Mouse (Mus musculus) intestine, postnatal 0 days (tissue): Measurements from ENCODE around the gene Catspere2. TPM values are rescaled to one million over a fixed set of nuclear protein-coding genes. Genes with fewer than 3 reads are reported as not detected.
A peak's percentile ranks its signal among the peaks of the same experiment; 100 is the strongest.
"Not testable (repeated sequence)": the region's sequence is repeated elsewhere in the genome, so short reads cannot be mapped to it uniquely, and the experiment has no call there.

Experiments
- ATAC-seq: fragments of 200-750 bp; cut with Nextera tagmentation; 2 replicates; pipeline ENCODE4 v1.8.0; 2017; ENCODE audit warnings: mild to moderate bottlenecking, moderate TSS enrichment, moderate library complexity
- H3K27ac ChIP-seq: fragments of 300-500 bp; sonication (generic); 2 replicates; pipeline ENCODE4 v1.5.1; 2014; ENCODE audit warnings: mild to moderate bottlenecking, low read depth, low read length, moderate library complexity
- H3K27me3 ChIP-seq: fragments of 300-500 bp; sonication (generic); replicated peaks from 2 replicates; pipeline ENCODE4 v1.6.1; 2014; ENCODE audit warnings: low read length, mixed read lengths; ENCODE audit not compliant: control insufficient read depth, insufficient read depth
- H3K36me3 ChIP-seq: fragments of 300-500 bp; sonication (generic); 2 replicates; pipeline ENCODE4 v1.6.1; 2014; ENCODE audit warnings: mild to moderate bottlenecking, moderate library complexity; ENCODE audit not compliant: control insufficient read depth, insufficient read depth
- H3K4me1 ChIP-seq: fragments of 300-500 bp; sonication (generic); replicated peaks from 2 replicates; pipeline ENCODE4 v1.6.1; 2014; ENCODE audit warnings: antibody characterized with exemption, low read length, mixed read lengths; ENCODE audit not compliant: control insufficient read depth, insufficient read depth
- H3K4me2 ChIP-seq: fragments of 300-500 bp; sonication (generic); replicated peaks from 2 replicates; pipeline ENCODE4 v1.6.1; 2014; ENCODE audit warnings: low read depth, mild to moderate bottlenecking, moderate library complexity
- H3K4me3 ChIP-seq: fragments of 300-500 bp; sonication (generic); 2 replicates; pipeline ENCODE4 v1.5.1; 2014; ENCODE audit warnings: low read depth, low read length
- H3K9ac ChIP-seq: fragments of 300-500 bp; sonication (generic); 2 replicates; pipeline ENCODE4 v1.6.1; 2014; ENCODE audit warnings: mild to moderate bottlenecking, low read depth, low read length
- H3K9me3 ChIP-seq: fragments of 300-500 bp; sonication (generic); 2 replicates; pipeline ENCODE4 v1.6.1; 2016; ENCODE audit warnings: mixed run types; ENCODE audit not compliant: control insufficient read depth
- CTCF ChIP-seq: sonication (generic); IDR thresholded peaks from 2 replicates; pipeline ENCODE4 v1.5.1; 2016; ENCODE audit warnings: low read depth, mild to moderate bottlenecking, control low read depth, antibody characterized with exemption, moderate library complexity
- WGBS: fragments of 180-500 bp; shearing (Covaris S2); extraction: QIAGEN DNeasy Blood & Tissue Kit; methylation state at CpG from one replicate; pipeline ENCODE4 v1.1.7; 2014; 5-methylcytosine and 5-hydroxymethylcytosine counted together
- polyA plus RNA-seq: library from polyadenylated mRNA; unstranded; fragments of >200 nt; fragmentation: Nextera tagmentation; extraction: Ambion mirVana; gene quantifications from 2 replicates; pipeline ENCODE4 v1.2.1, GENCODE M21; 2015

Catspere2 gene
- 0.17 and 0.18 TPM in 2 replicates for polyA plus RNA-seq

GRCm38 (mm10) chr1:177983024-177983450 is at the start of gene Catspere2:
TSS of gene Catspere2 (plus strand) at chr1:177983423.
- TF ChIP-seq CTCF, result peak; percentile 45
- H3K4me1 ChIP-seq, H3K9me3 ChIP-seq, H3K36me3 ChIP-seq, H3K27me3 ChIP-seq: not testable (repeated sequence)
- peak; percentile 99 for ATAC-seq
- H3K4me2 ChIP-seq, result peak within 1 kb of the TSS; percentile 74
- peak within 1 kb of the TSS; percentile 57 for H3K27ac ChIP-seq
- WGBS, result 0% methylated on average over 20 of the region's 21 CpGs
- H3K9ac ChIP-seq, result peak within 1 kb of the TSS; percentile 40; the same call in 1 of the 2 replicates
- peak within 1 kb of the TSS; percentile 54 for H3K4me3 ChIP-seq

DNA sequence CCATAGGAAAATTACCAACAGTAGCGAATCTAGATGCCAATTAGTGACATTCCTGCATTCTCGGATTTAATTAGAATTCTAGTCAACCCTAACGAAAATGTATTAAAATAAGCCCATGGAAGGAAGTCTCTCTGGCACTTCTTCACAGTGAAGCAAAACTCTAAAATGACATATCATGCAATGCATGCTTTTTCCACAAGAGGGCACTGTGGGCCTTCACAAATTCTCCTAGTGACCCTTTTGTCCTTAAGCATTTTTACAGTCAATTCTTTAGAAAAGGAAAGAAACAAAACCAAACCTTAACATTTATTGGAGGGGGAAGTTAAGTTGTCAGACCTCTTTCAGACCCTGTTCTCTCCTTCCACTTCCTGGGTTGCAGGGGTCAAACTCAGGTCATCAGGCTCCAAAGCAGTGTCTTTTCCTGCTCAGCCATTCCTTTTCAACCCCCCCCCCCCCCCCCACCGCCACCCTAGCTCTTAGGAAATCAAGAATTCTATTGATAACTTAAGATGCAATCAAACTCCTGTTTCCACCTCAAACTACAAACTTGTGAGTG is 42.7 kb upstream of the Catspere2 start:
- not testable (repeated sequence) for ATAC-seq

DNA sequence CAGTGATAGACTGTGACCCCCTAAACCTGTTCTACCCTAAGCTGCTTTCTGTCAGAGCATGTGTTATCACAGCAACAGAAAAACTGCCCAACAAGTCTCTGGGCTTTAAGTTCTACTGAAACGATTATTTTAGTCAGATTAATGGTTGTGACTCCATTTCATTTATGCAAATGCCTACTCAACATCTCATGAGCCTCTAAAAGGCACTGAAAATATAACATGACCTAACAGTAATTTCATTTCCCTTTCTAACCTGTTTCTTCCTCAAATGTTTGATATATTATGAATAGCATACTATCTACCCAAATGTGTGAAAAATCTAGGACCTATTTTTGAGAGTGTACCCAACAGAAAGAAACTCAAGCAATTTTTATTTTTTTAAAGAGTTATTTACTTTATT is 1.9 kb upstream of the Catspere2 start:
- no peaks in the 10 kb centered on the region for H3K36me3 ChIP-seq
- H3K4me1 ChIP-seq, result no peaks in the 10 kb centered on the region
- TF ChIP-seq CTCF, result no peak
- no peaks in the 10 kb centered on the region for H3K9me3 ChIP-seq
- 81% methylated on average over 1 of the region's 1 CpGs for WGBS
- H3K9ac ChIP-seq, result no peak overlapping the region
- ATAC-seq, result no peak
- H3K27me3 ChIP-seq, result no peaks in the 10 kb centered on the region
- no peak overlapping the region for H3K27ac ChIP-seq
- no peak overlapping the region for H3K4me3 ChIP-seq
- no peak overlapping the region for H3K4me2 ChIP-seq

More for the DNA sequence above, 42.7 kb upstream of the Catspere2 start:
- H3K4me1 ChIP-seq, H3K9me3 ChIP-seq, H3K4me3 ChIP-seq, H3K4me2 ChIP-seq, H3K9ac ChIP-seq, H3K27ac ChIP-seq, H3K27me3 ChIP-seq, H3K36me3 ChIP-seq: not testable (repeated sequence)
- TF ChIP-seq CTCF, result peak; percentile 60
- WGBS, result 2% methylated on average over 3 of the region's 4 CpGs

DNA sequence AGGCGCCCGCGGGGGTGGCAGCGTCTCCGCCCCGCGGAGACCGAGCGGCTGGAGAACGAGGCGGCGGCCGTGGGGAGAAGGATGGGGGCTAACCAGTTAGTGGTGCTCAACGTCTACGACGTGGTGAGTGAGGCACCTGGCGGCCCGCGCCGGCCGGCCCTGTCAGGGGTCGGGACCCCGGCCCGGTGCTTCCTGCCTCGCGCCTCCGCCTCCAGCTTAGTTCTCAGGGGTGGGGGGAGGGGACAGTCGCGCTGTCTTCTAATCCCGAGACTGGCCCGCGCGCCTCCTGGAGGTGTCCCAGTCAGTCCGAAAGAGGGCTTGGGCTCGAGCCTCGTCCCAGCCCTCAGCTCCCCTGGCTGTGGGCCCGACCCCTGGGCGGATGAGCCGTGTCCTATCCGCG is 359 bp downstream of the Catspere2 start:
- not testable (repeated sequence) for H3K4me1 ChIP-seq, H3K9me3 ChIP-seq, H3K27me3 ChIP-seq, H3K36me3 ChIP-seq
- H3K27ac ChIP-seq, result peak overlapping the region; percentile 57
- H3K9ac ChIP-seq, result peak overlapping the region; percentile 40; the same call in 1 of the 2 replicates
- H3K4me3 ChIP-seq, result peak overlapping the region; percentile 54
- H3K4me2 ChIP-seq, result peak overlapping the region; percentile 74
- peak; percentile 41 for ATAC-seq
- 0% methylated on average over 23 of the region's 41 CpGs for WGBS

DNA sequence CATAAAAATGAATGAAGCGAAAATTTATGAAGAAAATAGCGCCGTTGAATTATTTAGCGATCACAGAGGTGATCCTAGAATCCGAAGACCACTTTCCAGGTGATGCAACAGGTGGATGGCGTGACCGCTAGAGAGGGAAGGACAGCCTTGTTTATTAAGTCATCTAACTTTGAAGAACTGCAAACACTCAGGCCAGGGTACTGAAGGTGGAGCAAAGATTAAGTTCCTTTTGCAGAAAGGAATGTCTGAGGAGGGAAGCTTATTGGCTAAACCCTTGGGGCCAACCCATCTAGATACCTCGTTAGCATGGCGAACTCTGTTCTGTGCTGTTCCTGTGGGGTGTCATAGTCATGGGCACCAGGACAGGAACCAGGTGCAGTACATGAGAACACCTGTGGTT is 983 bp downstream of the Catspere2 start:
- WGBS, result 38% methylated on average over 9 of the region's 9 CpGs
- H3K36me3 ChIP-seq, result no peaks in the 10 kb centered on the region
- H3K4me2 ChIP-seq, result peak overlapping the region; percentile 55
- no peaks in the 10 kb centered on the region for H3K9me3 ChIP-seq
- H3K4me1 ChIP-seq, result no peaks in the 10 kb centered on the region
- no peak overlapping the region for H3K9ac ChIP-seq
- peak overlapping the region; percentile 12; the same call in 1 of the 2 replicates for H3K4me3 ChIP-seq
- H3K27me3 ChIP-seq, result no peaks in the 10 kb centered on the region
- no peak for TF ChIP-seq CTCF
- no peak for ATAC-seq
- no peak overlapping the region for H3K27ac ChIP-seq

GRCm38 (mm10) chr1:177987476-177987875 is 4.3 kb downstream of the Catspere2 start:
- WGBS, result 84% methylated on average over 1 of the region's 1 CpGs
- not testable (repeated sequence) for H3K36me3 ChIP-seq, H3K9me3 ChIP-seq, H3K4me2 ChIP-seq, ATAC-seq, H3K4me1 ChIP-seq, H3K9ac ChIP-seq, H3K27me3 ChIP-seq, H3K4me3 ChIP-seq, H3K27ac ChIP-seq

DNA sequence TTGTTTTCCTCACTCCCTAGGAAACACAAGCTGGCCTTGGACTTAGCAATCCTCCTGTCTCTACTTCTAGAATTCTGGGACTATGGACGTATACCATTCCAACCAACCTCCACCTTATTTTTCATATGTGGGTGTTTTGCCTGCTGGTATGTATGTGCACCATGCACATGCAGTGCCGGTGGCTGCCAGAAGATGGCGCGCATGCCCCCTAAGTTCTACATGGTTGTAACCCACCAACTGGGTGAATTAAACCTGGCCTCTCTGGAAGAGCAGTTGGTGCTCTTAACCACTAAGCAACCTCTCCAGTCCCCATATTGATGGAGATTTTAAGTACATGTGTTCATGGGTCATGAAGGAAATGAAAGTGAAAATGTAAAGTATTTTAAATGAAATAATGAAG is 89.6 kb downstream of the Catspere2 start:
- not testable (repeated sequence) for H3K27ac ChIP-seq, ATAC-seq, H3K36me3 ChIP-seq, H3K9me3 ChIP-seq, H3K27me3 ChIP-seq, H3K4me1 ChIP-seq, H3K9ac ChIP-seq, H3K4me3 ChIP-seq, H3K4me2 ChIP-seq
- WGBS, result 61% methylated on average over 4 of the region's 4 CpGs
- TF ChIP-seq CTCF, result peak; percentile 36

- H3K4me1 ChIP-seq, H3K27me3 ChIP-seq, H3K27ac ChIP-seq, H3K36me3 ChIP-seq, ATAC-seq, H3K4me3 ChIP-seq, H3K9ac ChIP-seq, H3K9me3 ChIP-seq, H3K4me2 ChIP-seq: not testable (repeated sequence)
Observed at GRCm38 (mm10) chr1:178097865-178098264, 114.6 kb downstream of the Catspere2 start.

DNA sequence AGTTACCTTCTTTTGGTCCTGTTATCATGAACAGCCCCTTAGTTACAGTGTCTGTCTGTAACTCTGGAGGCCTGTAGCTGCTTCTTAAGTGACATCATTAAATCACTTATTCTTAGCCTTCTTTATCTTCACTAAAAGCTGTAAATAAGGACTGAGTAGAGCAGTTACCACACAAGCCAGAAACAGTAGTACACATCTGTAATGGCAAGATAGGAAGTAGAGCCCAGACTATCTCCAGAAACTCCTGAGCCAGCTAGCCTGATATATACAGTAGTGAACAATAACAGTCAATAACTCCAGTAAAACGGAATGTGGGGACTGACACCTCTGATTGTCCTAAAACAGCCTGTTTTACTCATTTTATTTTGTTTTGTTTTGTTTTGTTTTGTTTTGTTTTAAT is 125.3 kb downstream of the Catspere2 start:
- not testable (repeated sequence) for H3K27ac ChIP-seq, H3K4me3 ChIP-seq, H3K9me3 ChIP-seq, H3K27me3 ChIP-seq, ATAC-seq, H3K4me2 ChIP-seq, H3K9ac ChIP-seq, H3K36me3 ChIP-seq, H3K4me1 ChIP-seq
- WGBS, result 68% methylated on average over 1 of the region's 1 CpGs
